Mouse (Mus musculus) left cerebral cortex, postnatal 25 days (tissue): Measurements from ENCODE around the gene Vrk2. TPM values are rescaled to one million over a fixed set of nuclear protein-coding genes. Genes with fewer than 3 reads are reported as not detected.

Experiments used
- DNase-seq, 2 experiments: peaks; one replicate each; pipeline ENCODE4 v3.0.0; 2022; ENCODE audit warnings: low spot score in 2 of 2, mixed read lengths in 1 of 2
- intact Hi-C: fragments of 180-260 bp; cut with DNase I; formaldehyde crosslinking; loops from one replicate; pipeline ENCODE4 v1.15.1; 2025
- total RNA-seq, 2 experiments: library from RNA; stranded (reverse); gene quantifications; 2 replicates each; pipeline ENCODE4 v1.2.3; 2021

Gene Vrk2
- total RNA-seq, 2 experiments from 2014 or later = 2.4 to 3.7 TPM

- intact Hi-C loops = no loop called here
- DNase-seq = no peak
Measured at GRCm38 (mm10) chr11:26441121-26441520, 152.7 kb downstream of the Vrk2 start.

DNA sequence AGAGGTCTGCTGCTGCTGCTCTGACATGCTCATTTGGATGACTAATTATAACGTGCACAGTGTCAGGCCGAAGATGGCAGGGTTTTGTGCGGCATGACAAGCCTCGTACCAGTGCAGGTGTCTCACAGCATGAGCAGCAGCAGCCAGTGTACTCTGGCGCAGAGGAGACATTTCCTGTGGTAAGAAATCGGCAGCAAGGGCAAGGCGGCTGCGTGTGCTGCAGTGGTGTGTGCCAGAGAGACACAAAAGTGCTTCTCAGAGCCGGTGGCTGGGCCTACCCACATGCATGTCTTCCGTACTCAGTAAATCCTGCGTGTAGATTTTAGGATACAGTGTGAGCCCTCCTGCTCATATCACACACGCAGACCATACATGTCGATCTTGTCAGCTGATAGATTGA, 156.0 kb downstream of the Vrk2 start:
- peak; percentile 13 for DNase-seq
- intact Hi-C loops = no loop called here

GRCm38 (mm10) chr11:26434229-26434628, 159.6 kb downstream of the Vrk2 start:
- intact Hi-C loops = no loop called here
- DNase-seq = no peak

GRCm38 (mm10) chr11:26421472-26421871, 172.3 kb downstream of the Vrk2 start:
- no peak for DNase-seq
- intact Hi-C loops = no loop called here

Other genes with a start within 250 kb of the Vrk2 start
- 10 to 100 TPM in 1 of 2 experiments, 1 to 10 TPM in 1; 9.4 to 10.4 TPM for gene Fancl, start 207.9 kb downstream of the Vrk2 start, total RNA-seq
- not detected for gene Gm6899, start 758 bp downstream of the Vrk2 start, total RNA-seq